Mouse (Mus musculus) liver, embryonic 15.5 days (tissue): ENCODE data around the gene Sco1. TPM values are rescaled to one million over a fixed set of nuclear protein-coding genes. Genes with fewer than 3 reads are reported as not detected.
"Not testable (repeated sequence)": the region's sequence is repeated elsewhere in the genome, so short reads cannot be mapped to it uniquely, and the experiment has no call there.

Experiments used
- ATAC-seq: fragments of 200-750 bp; cut with Nextera tagmentation; 2 replicates; pipeline ENCODE4 v1.8.0; 2017; ENCODE audit warnings: moderate number of reproducible peaks, mild to moderate bottlenecking, moderate library complexity; ENCODE audit not compliant: insufficient read depth
- H3K27ac ChIP-seq: fragments of 300-500 bp; sonication (generic); replicated peaks from 2 replicates; pipeline ENCODE4 v1.5.1; 2015; ENCODE audit warnings: mild to moderate bottlenecking, inconsistent platforms
- H3K27me3 ChIP-seq: fragments of 300-500 bp; sonication (generic); 2 replicates; pipeline ENCODE4 v1.6.1; 2015; ENCODE audit warnings: mild to moderate bottlenecking, inconsistent platforms
- H3K36me3 ChIP-seq: fragments of 300-500 bp; sonication (generic); replicated peaks from 2 replicates; pipeline ENCODE4 v1.6.1; 2015; ENCODE audit warnings: moderate library complexity, mild to moderate bottlenecking, inconsistent platforms
- H3K4me1 ChIP-seq: fragments of 300-500 bp; sonication (generic); replicated peaks from 2 replicates; pipeline ENCODE4 v1.6.1; 2015; ENCODE audit warnings: inconsistent platforms
- H3K4me2 ChIP-seq: fragments of 300-500 bp; sonication (generic); 2 replicates; pipeline ENCODE4 v1.6.1; 2015; ENCODE audit warnings: moderate library complexity, mild to moderate bottlenecking, inconsistent platforms
- H3K4me3 ChIP-seq: fragments of 300-500 bp; sonication (generic); replicated peaks from 2 replicates; pipeline ENCODE4 v1.5.1; 2015; ENCODE audit warnings: mild to moderate bottlenecking, inconsistent platforms
- H3K9ac ChIP-seq: fragments of 300-500 bp; sonication (generic); 2 replicates; pipeline ENCODE4 v1.6.1; 2015; ENCODE audit warnings: moderate library complexity, mild to moderate bottlenecking, inconsistent platforms
- H3K9me3 ChIP-seq: fragments of 300-500 bp; sonication (generic); replicated peaks from 2 replicates; pipeline ENCODE4 v1.6.1; 2016; ENCODE audit warnings: inconsistent platforms
- WGBS: fragments of 180-500 bp; shearing (Covaris S2); methylation state at CpG from one replicate; pipeline ENCODE4 v1.1.7; 2015; ENCODE audit warnings: mixed read lengths; ENCODE audit not compliant: insufficient replicate concordance; 5-methylcytosine and 5-hydroxymethylcytosine counted together
- polyA plus RNA-seq: library from polyadenylated mRNA; unstranded; fragments of >200 nt; fragmentation: Nextera tagmentation; extraction: Ambion mirVana; gene quantifications from 2 replicates; pipeline ENCODE4 v1.2.1, GENCODE M21; 2015

The Sco1 gene
- polyA plus RNA-seq, 1 experiment from 2014 or later = 6.7 TPM

DNA sequence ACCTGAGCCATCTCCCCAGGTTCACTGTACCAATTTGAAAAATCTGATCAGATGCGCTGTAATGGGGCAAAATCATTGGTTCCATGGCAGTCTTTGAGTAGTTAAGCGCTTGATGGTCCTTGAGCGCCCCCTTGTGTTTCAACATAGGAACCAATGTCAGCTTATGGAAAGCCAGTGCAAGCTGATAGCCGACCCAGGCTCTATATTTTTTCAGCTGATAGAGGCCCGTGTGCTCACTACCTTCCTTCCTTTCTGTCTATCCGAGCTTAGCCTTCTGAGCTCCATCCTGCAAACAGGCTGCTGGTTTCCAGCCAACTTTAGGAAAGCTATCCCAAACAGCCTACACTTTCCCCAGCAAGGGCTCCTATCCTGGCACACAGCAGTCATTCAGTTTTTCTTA, 33.0 kb downstream of the Sco1 start:
- peaks cover 31% of the 10 kb centered on the region for H3K27me3 ChIP-seq
- WGBS = 3% methylated on average over 6 of the region's 6 CpGs
- no peak overlapping the region for H3K4me3 ChIP-seq
- H3K36me3 ChIP-seq = no peaks in the 10 kb centered on the region
- no peak for ATAC-seq
- no peaks in the 10 kb centered on the region for H3K9me3 ChIP-seq
- no peak overlapping the region for H3K4me2 ChIP-seq
- no peak overlapping the region for H3K27ac ChIP-seq
- peaks cover 5% of the 10 kb centered on the region; the same call in 1 of the 2 replicates for H3K4me1 ChIP-seq
- H3K9ac ChIP-seq = no peak overlapping the region

DNA sequence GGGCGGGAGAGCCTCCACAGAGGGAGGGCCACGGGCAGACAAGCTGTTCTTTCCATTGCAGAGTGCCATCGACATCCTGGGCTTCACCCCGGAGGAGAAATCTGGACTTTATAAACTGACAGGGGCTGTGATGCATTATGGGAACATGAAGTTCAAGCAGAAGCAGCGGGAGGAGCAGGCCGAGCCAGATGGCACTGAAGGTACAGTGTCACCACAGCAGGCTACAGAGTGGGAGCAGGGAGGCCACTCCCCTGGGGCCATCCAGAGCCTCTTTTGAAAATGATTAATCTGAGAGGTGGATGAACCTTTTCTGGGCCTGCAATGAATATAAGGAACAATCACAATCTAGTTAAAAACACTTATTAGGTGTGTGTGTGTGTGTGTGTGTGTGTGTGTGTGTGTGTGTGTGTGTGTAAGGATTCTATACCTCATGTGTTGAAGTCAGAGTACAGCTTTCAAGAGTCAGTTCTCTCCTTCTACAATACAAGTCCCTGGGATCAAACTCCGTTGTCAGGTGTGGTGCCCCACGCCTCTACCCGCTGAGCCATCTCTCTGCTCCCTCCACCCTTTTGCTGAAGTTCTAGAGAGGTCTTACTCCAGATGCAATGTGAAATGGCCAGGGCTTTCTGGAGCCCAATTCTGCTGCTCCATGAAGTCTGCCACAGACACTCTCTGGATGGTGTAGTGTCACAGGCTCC, 34.1 kb downstream of the Sco1 start:
- Histone ChIP-seq H3K9ac (no peak overlapping the region), H3K4me2 (no peak overlapping the region), H3K27ac (no peak overlapping the region), H3K36me3 (no peaks in the 10 kb centered on the region), H3K4me1 (no peaks in the 10 kb centered on the region), H3K4me3 (no peak overlapping the region), H3K27me3 (peaks cover 31% of the 10 kb centered on the region), H3K9me3 (no peaks in the 10 kb centered on the region)
- ATAC-seq = no peak
- 44% methylated on average over 9 of the region's 9 CpGs for WGBS

DNA sequence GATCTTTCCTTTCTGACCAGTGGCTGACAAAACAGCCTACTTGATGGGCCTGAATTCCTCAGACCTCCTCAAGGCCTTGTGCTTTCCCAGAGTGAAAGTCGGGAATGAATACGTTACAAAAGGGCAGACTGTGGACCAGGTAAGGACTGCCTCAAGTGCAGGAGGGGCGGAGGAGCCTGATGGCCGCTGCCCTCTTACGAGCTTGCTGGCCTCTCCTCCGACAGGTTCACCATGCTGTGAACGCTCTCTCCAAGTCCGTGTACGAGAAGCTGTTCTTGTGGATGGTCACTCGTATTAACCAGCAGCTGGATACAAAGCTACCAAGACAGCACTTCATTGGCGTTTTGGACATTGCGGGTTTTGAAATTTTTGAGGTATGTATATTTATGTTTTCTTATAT, 34.8 kb downstream of the Sco1 start:
- H3K9ac ChIP-seq = no peak overlapping the region
- ATAC-seq = no peak
- no peak overlapping the region for H3K4me2 ChIP-seq

DNA sequence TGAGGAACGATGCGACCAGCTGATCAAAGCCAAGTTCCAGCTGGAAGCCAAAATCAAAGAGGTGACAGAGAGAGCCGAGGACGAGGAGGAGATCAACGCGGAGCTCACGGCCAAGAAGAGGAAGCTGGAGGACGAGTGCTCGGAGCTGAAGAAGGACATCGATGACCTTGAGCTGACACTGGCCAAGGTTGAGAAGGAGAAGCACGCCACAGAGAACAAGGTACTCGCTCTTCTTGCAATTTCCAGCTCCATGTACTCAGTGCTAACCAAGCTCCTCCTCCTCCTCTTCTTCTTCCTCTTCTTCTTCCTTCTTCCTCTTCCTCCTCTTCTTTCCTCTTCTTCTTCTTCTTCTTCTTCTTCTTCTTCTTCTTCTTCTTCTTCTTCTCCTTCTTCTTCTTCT, 39.9 kb downstream of the Sco1 start:
- ATAC-seq, H3K4me3 ChIP-seq, H3K27ac ChIP-seq: not testable (repeated sequence)

More for the DNA sequence above, 34.8 kb downstream of the Sco1 start:
- no peak overlapping the region for H3K4me3 ChIP-seq
- no peak overlapping the region for H3K27ac ChIP-seq
- WGBS = 69% methylated on average over 12 of the region's 12 CpGs
- H3K27me3 ChIP-seq = peaks cover 28% of the 10 kb centered on the region
- H3K9me3 ChIP-seq = no peaks in the 10 kb centered on the region
- H3K4me1 ChIP-seq = no peaks in the 10 kb centered on the region
- H3K36me3 ChIP-seq = no peaks in the 10 kb centered on the region

DNA sequence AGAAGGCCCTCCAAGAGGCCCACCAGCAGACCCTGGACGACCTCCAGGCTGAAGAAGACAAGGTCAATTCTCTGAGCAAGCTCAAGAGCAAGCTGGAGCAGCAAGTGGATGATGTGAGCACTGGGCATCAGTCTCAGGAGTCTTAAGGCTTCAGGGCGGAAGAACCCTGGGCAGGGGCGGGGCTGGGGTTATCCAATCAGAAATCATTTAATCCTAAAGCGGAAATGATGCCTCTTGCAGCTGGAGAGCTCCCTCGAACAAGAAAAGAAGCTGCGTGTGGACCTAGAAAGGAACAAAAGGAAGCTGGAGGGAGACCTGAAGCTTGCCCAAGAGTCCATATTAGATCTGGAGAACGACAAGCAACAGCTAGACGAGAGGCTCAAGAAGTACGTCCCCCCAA, 40.7 kb downstream of the Sco1 start:
- Histone ChIP-seq H3K27ac (no peak overlapping the region), H3K9me3 (no peaks in the 10 kb centered on the region), H3K9ac (no peak overlapping the region), H3K4me2 (no peak overlapping the region), H3K36me3 (no peaks in the 10 kb centered on the region), H3K4me1 (no peaks in the 10 kb centered on the region), H3K4me3 (no peak overlapping the region), H3K27me3 (no peaks in the 10 kb centered on the region)
- ATAC-seq = no peak
- WGBS = 54% methylated on average over 9 of the region's 9 CpGs

More for the DNA sequence above, 39.9 kb downstream of the Sco1 start:
- H3K9ac ChIP-seq, H3K4me1 ChIP-seq, H3K27me3 ChIP-seq, H3K4me2 ChIP-seq, H3K36me3 ChIP-seq, H3K9me3 ChIP-seq: not testable (repeated sequence)
- 69% methylated on average over 12 of the region's 12 CpGs for WGBS

DNA sequence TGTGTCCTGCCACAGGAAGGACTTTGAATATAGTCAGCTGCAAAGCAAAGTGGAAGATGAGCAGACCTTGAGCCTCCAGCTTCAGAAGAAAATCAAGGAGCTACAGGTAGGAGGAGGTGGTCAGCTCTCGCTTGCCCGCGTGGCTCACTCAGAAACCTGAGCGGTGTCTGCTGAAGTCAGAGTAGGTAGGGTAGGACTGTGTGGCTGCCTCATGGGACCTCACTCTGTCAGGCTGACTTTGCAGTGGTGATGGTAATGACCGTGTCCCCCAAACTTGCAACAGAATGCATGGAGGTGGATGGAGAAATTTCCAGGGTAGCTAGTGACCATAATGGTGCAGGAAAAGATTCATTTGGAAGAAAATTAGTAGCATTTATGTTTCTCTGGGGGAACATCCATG, 41.2 kb downstream of the Sco1 start:
- H3K9ac ChIP-seq = no peak overlapping the region
- H3K27me3 ChIP-seq = no peaks in the 10 kb centered on the region
- H3K9me3 ChIP-seq = no peaks in the 10 kb centered on the region
- H3K36me3 ChIP-seq = no peaks in the 10 kb centered on the region
- no peak for ATAC-seq
- H3K4me2 ChIP-seq = no peak overlapping the region
- no peak overlapping the region for H3K27ac ChIP-seq
- 88% methylated on average over 5 of the region's 5 CpGs for WGBS
- H3K4me1 ChIP-seq = no peaks in the 10 kb centered on the region
- H3K4me3 ChIP-seq = no peak overlapping the region

DNA sequence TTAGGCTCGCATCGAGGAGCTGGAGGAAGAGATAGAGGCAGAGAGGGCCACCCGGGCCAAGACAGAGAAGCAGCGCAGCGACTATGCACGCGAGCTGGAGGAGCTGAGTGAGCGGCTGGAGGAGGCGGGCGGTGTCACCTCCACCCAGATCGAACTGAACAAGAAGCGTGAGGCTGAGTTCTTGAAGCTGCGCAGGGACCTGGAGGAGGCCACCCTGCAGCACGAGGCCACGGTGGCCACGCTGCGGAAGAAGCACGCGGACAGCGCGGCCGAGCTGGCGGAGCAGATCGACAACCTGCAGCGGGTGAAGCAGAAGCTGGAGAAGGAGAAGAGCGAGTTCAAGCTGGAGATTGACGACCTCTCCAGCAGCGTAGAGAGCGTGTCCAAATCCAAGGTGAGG, 42.0 kb downstream of the Sco1 start:
- H3K36me3 ChIP-seq = no peaks in the 10 kb centered on the region
- no peak overlapping the region for H3K4me3 ChIP-seq
- no peak for ATAC-seq
- H3K4me1 ChIP-seq = no peaks in the 10 kb centered on the region
- 53% methylated on average over 29 of the region's 29 CpGs for WGBS
- no peak overlapping the region for H3K9ac ChIP-seq
- 0 out of 2 replicates have a peak, but pooled peaks cover 3% of the 10 kb centered on the region for H3K27me3 ChIP-seq
- no peaks in the 10 kb centered on the region for H3K9me3 ChIP-seq
- H3K27ac ChIP-seq = no peak overlapping the region
- no peak overlapping the region for H3K4me2 ChIP-seq

DNA sequence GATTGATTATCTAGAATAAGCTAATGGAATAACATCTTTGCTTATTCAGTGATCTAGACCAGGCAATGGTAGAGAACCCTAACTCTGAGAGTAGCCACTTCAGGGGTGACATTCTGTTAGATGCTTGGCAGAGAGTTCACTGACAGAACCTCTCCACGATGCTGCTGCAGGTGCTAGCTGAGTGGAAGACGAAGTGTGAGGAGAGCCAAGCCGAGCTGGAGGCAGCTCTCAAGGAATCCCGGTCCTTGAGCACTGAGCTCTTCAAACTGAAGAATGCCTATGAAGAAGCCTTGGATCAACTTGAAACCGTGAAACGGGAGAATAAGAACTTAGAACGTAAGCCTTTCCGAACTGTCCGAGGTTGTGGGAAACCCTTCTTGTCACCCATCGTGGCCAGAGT, 45.2 kb downstream of the Sco1 start:
- no peaks in the 10 kb centered on the region for H3K9me3 ChIP-seq
- H3K4me1 ChIP-seq = no peaks in the 10 kb centered on the region
- ATAC-seq = no peak
- H3K4me2 ChIP-seq = no peak overlapping the region
- H3K27me3 ChIP-seq = 0 out of 2 replicates have a peak, but pooled peaks cover 3% of the 10 kb centered on the region
- no peak overlapping the region for H3K9ac ChIP-seq
- H3K4me3 ChIP-seq = no peak overlapping the region
- WGBS = 73% methylated on average over 10 of the region's 10 CpGs
- no peak overlapping the region for H3K27ac ChIP-seq
- H3K36me3 ChIP-seq = no peaks in the 10 kb centered on the region

DNA sequence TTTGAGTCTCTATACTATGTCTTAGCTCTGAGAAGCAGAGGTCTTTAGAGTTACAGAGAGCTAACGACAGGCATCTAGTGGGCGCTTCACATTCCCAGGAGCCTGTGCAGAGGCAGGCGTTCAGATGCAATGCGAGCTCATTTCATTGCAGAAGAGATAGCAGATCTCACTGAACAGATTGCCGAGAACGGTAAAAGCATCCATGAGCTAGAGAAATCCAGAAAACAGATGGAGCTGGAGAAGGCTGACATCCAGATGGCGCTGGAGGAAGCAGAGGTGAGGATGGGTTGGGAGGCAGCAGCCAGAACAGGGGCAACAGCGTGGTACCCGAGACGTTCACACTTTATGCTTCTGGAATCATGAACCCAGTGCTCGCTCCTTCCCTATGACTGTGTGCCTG, 46.0 kb downstream of the Sco1 start:
- no peaks in the 10 kb centered on the region for H3K36me3 ChIP-seq
- no peaks in the 10 kb centered on the region for H3K4me1 ChIP-seq
- 0 out of 2 replicates have a peak, but pooled peaks cover 3% of the 10 kb centered on the region for H3K27me3 ChIP-seq
- H3K9me3 ChIP-seq = no peaks in the 10 kb centered on the region
- no peak overlapping the region for H3K9ac ChIP-seq
- no peak for ATAC-seq
- H3K4me2 ChIP-seq = no peak overlapping the region
- WGBS = 66% methylated on average over 11 of the region's 11 CpGs
- H3K4me3 ChIP-seq = no peak overlapping the region
- H3K27ac ChIP-seq = no peak overlapping the region

DNA sequence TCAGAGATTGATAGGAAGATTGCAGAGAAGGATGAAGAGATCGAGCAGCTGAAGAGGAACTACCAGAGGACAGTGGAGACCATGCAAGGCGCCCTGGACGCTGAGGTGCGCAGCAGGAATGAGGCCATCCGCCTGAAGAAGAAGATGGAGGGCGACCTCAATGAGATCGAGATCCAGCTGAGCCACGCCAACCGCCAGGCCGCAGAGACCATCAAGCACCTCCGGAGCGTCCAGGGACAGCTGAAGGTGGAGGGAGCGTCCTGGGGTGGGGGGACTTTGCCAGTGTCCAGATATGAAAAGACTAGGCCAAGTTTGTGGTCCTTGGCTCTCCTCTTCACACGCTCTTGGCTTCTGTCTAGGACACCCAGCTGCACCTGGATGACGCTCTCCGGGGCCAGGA, 46.8 kb downstream of the Sco1 start:
- no peak overlapping the region for H3K4me3 ChIP-seq
- 0 out of 2 replicates have a peak, but pooled peaks cover 3% of the 10 kb centered on the region for H3K27me3 ChIP-seq
- 70% methylated on average over 16 of the region's 16 CpGs for WGBS

DNA sequence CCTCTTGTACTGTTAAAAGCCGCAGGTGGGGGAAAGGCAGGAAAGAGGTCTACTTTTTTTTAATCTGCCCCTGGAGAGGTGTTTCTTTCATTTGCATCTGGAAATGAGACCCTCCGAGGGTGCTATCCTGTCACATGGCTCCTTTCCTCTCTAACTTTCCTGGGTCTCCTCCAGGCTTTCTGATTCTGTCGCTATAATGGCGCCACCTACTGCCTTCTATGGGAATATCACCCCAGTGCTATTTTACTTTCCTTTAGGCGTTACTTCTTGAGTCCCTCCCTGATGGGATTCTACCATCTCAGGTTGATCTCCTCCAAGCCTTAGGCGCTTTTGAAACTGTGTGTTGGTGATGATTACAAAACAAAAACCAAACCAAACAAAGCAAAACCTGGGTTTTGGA, 47.7 kb downstream of the Sco1 start:
- Histone ChIP-seq H3K4me1 (no peaks in the 10 kb centered on the region), H3K4me3 (no peak overlapping the region), H3K36me3 (no peaks in the 10 kb centered on the region), H3K27me3 (0 out of 2 replicates have a peak, but pooled peaks cover 3% of the 10 kb centered on the region), H3K27ac (no peak overlapping the region), H3K9ac (no peak overlapping the region), H3K9me3 (no peaks in the 10 kb centered on the region), H3K4me2 (no peak overlapping the region)
- ATAC-seq = no peak
- 26% methylated on average over 6 of the region's 6 CpGs for WGBS

More for the DNA sequence above, 46.8 kb downstream of the Sco1 start:
- no peaks in the 10 kb centered on the region for H3K4me1 ChIP-seq
- H3K9ac ChIP-seq = no peak overlapping the region
- no peak overlapping the region for H3K27ac ChIP-seq
- no peaks in the 10 kb centered on the region for H3K36me3 ChIP-seq
- no peak for ATAC-seq
- H3K4me2 ChIP-seq = no peak overlapping the region
- H3K9me3 ChIP-seq = no peaks in the 10 kb centered on the region

DNA sequence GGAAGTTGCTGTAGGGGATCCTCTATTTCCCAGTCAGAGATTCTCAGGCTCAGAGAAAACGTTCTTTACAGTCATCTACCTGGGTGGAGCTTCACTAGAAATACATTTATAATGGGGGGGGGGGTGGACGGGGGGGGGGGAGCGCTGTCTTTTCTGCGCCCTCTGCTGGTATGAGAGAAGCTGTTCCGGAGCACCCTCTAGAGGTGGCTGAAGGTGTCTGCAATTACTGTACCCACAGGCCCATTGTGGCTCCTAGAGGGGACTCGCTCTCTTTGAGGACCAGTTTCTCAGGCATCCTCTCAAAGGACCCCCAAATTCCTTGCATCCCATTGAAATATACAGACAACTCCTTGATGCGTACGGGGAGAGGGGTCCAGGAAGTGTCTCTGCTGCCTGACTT, 49.2 kb downstream of the Sco1 start:
- ATAC-seq = no peak
- Histone ChIP-seq H3K27ac (no peak overlapping the region), H3K9me3 (no peaks in the 10 kb centered on the region), H3K4me1 (no peaks in the 10 kb centered on the region), H3K9ac (no peak overlapping the region), H3K4me2 (no peak overlapping the region), H3K27me3 (0 out of 2 replicates have a peak, but pooled peaks cover 3% of the 10 kb centered on the region), H3K4me3 (no peak overlapping the region), H3K36me3 (no peaks in the 10 kb centered on the region)
- 17% methylated on average over 8 of the region's 8 CpGs for WGBS
